Mouse (Mus musculus) left cerebral cortex, postnatal 36 days (tissue): Measurements from ENCODE around the gene Lrp3. TPM values are rescaled to one million over a fixed set of nuclear protein-coding genes. Genes with fewer than 3 reads are reported as not detected.
"Not testable (repeated sequence)": the region's sequence is repeated elsewhere in the genome, so short reads cannot be mapped to it uniquely, and the experiment has no call there.

ENCODE experiments used
- DNase-seq, 2 experiments: peaks; one replicate each; pipeline ENCODE4 v3.0.0; 2021 to 2022; ENCODE audit warnings: low spot score in 2 of 2, mixed read lengths in 1 of 2
- intact Hi-C: fragments of 180-260 bp; cut with DNase I; formaldehyde crosslinking; loops from one replicate; pipeline ENCODE4 v1.15.1; 2025
- total RNA-seq, 2 experiments: library from RNA; stranded (reverse); gene quantifications; 2 replicates each; pipeline ENCODE4 v1.2.3; 2021

Gene Lrp3
- total RNA-seq, result 10 to 100 TPM; 81.8 to 89.0 TPM

DNA sequence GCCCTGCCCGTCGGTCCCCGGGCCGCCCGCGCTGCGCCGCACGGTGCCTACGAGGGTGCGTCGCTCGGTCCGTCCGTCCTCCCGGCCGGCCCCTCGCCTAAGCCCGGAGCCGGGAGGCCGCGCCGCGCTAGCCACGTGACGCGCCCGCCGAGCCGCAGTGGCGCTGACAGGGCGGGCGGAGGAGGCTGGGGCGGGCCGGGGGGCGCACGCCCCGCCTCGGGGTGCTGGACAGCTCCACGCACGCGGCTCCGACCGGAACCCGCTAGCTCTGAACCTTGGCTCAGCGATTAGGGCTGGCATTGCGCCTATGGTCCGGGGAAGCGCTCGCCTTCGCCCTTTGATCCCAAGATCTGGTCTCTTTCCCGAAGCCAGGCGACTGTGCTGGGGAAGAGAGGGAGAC, at the start of gene Lrp3:
Lrp3 (minus strand) TSS at position 274 of the 400 bp plus-strand sequence.
- intact Hi-C loops, result no loop called here
- DNase-seq, result peak; percentile 65 to 75

DNA sequence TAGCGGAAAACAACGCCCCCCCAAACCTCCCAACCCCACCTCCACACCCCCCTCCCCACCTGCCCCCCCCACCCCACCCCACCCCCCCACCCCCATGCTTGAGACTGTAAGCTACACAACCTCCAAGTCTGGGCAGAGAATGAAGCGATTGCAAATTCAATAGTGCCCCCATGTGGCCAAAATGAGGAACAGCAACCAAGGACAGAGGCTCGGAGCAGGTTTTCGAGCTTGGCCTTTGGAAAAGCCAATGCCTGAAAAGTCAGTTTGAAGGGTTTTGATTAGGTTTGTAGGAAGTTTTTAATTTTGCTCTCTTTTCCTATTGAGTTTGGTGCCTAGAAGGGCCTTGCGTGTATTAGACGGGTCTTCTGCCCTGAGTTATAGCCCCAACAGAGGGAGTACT, 49.4 kb upstream of the Lrp3 start:
- DNase-seq, result peak; percentile 31 to 47

GRCm38 (mm10) chr7:35263595-35264489, 48.5 kb upstream of the Lrp3 start:
- intact Hi-C loops, result loop anchor here (5.0 to 10.0 kb wide), 2 partner anchors 237 to 589 kb away; no protein-coding TSS in a partner anchor
- no peak for DNase-seq

More for the DNA sequence above, 49.4 kb upstream of the Lrp3 start:
- intact Hi-C loops, result loop anchor here (5.0 to 10.0 kb wide), 2 partner anchors 237 to 590 kb away; no protein-coding TSS in a partner anchor

DNA sequence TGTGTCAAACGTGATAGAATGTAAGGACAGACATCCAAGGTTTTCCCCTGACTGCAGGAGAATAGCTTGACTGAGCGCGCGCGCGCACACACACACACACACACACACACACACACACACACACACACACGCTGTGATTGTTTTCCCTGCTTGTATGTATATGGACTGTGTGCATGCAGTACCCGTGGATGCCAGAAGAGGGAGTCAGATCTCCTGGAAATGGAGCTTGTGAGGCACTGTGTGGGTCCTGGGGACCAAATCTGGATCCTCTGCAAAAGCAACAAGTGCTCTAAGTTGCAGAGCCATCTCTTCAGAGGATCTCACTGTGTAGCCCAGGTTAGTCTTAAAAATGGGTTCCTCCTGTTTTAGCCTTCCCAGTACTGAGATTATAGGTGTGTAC, 44.1 kb upstream of the Lrp3 start:
- DNase-seq, result no peak
- intact Hi-C loops, result no loop called here

- no peak for DNase-seq
- intact Hi-C loops, result no loop called here
These were observed 43.0 kb upstream of the Lrp3 start for GRCm38 (mm10) chr7:35258294-35258693.

- intact Hi-C loops, result no loop called here
- peak; percentile 26 to 46 for DNase-seq
These were observed 36.8 kb upstream of the Lrp3 start for GRCm38 (mm10) chr7:35252041-35252558.

DNA sequence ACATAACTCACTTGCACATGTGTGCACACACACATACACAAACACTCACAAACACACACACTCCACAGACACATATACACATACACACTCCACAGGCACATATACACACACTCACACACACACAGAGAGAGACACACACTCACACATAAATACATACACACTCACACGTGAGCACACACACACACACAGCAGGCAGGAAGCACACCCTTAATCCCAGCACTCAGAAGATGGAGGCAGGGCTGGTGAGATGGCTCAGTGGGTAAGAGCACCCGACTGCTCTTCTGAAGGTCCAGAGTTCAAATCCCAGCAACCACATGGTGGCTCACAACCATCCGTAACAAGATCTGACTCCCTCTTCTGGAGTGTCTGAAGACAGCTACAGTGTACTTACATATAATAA, 22.6 kb upstream of the Lrp3 start:
- DNase-seq, intact Hi-C loops: not testable (repeated sequence)

GRCm38 (mm10) chr7:35235308-35235707, 20.0 kb upstream of the Lrp3 start:
- intact Hi-C loops, result no loop called here
- DNase-seq, result peak; percentile 45 to 49

DNA sequence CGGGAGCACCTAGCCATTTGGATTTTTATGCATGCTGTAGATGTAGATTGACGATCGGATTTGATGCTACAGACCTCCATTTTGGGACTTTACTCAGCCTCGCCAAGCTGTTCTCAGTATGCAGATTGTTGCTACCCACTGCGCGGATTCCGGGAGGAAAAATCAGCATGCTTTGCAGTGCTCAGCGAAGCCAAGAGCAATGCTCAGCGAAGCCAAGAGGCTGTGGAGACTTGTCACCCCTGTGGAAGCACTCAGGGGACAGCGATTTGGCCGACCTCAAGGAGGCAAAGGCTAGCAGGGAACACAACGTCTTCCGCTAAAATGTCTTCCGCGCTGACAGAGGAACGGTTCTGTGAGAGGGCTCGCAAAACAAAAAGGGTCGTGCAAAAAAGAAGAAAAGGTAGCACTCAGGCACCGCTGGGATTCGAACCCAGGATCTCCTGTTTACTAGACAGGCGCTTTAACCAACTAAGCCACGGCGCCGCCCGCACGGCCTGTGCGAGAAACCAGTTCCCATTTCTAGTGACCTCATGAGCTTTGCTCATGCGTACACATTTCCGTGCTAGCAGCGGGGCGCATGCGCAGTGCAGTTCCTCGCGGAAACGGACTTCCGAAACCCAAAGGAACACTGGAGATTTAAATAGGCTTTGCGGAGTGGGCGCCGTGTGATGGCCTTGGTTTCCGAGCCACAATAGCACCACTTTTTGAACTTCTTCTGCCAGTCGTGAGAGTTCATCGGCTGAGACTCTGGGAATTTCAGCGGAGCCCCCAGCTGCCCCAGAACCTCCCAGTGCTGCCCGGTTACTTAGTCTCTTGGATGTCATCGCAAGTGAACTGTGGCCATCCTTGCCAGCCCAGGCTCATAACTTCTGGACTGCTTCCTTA, 19.3 kb upstream of the Lrp3 start:
- intact Hi-C loops, result no loop called here
- DNase-seq, result peak; percentile 97 to 99

DNA sequence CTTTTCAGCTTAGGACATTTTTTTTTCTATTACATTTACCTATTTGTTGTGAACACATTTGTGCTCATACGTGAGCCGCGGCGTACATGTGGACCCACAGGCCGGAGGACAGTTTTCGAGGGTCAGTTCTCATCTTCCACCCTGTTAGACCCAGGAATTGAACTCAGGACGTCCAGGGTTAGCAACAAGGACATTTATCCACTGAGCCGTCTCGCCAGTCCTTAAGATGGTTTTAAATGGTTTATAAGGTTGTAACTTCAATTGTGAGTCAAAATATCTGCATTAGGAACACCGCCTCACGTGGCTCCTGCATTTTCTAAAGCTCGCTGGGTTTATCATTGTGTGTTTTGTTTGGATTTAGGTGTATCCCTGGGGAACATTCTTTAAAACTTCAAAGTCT, 18.6 kb upstream of the Lrp3 start:
- intact Hi-C loops, result no loop called here
- no peak for DNase-seq

GRCm38 (mm10) chr7:35232796-35233455, 17.6 kb upstream of the Lrp3 start:
- intact Hi-C loops, result no loop called here
- no peak for DNase-seq

GRCm38 (mm10) chr7:35230333-35230732, 15.0 kb upstream of the Lrp3 start:
- no peak for DNase-seq
- intact Hi-C loops, result no loop called here

- no peak for DNase-seq
- intact Hi-C loops, result no loop called here
These were observed 5.5 kb upstream of the Lrp3 start for GRCm38 (mm10) chr7:35220694-35221365.

DNA sequence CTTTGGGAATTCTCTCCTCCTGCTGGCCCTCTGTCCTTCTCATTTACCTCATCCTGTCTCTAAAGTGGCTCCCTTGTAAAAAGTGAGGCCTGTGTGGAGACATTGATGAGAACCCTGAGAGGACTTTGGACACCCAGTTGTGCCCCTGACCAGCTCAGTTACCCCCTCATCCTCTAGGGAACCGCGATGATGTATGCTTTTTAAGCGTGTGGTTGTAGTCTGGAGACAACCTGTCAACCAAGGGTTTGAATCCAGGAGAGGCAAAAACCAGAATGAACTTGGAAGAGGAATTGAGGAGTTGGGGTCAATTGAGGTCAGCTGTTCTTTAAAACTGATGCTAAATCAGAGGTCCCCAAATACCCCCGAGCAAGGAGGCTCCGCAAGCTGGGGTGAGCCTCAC, 433 bp upstream of the Lrp3 start:
- peak in 1 of 2 experiments; percentile 14 for DNase-seq
- intact Hi-C loops, result no loop called here

GRCm38 (mm10) chr7:35214442-35215222, 666 bp downstream of the Lrp3 start:
- intact Hi-C loops, result no loop called here
- peak; percentile 21 to 22 for DNase-seq

- no peak for DNase-seq
- intact Hi-C loops, result no loop called here
These were observed 3.5 kb downstream of the Lrp3 start for GRCm38 (mm10) chr7:35211791-35212190.

DNA sequence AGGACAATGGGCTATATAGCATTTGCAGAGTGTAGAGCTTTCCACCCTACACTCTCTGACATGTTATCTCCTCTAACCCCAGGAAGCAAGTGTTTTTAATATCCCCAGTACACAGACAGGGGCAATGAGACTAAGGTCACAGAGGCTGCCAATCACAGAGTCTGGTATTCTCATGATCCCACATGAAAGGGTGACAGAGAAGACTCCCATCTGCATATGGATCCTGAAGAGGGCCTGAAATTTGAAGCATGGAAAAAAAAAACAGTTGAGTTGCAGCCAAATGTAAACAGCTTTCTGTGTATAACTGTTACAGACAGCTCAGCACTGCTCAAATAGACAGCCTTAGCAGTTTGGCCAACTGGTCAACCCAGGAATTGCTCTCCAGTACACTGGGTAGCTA, 15.5 kb downstream of the Lrp3 start:
- intact Hi-C loops, result no loop called here
- no peak for DNase-seq
